Mouse (Mus musculus): ENCODE measurements around the gene Gm2431.

Gm2431 gene

GRCm38 (mm10) chr7:142211559-142211958 is 46.6 kb downstream of the Gm2431 start, which contains the start of gene Gm7579:
Gene Gm7579, plus strand, starts transcription at chr7:142211859.
- DNase-seq (ENCODE audit: low spot score) = no peak

Data from layer of hippocampus, adult 11-12 months (tissue).